Mouse (Mus musculus) CD4-positive, CD25-positive, alpha-beta regulatory T cell, adult 2 months (primary cell): Measurements from ENCODE around the gene 1700042G07Rik.
"Not testable (repeated sequence)": the region's sequence is repeated elsewhere in the genome, so short reads cannot be mapped to it uniquely, and the experiment has no call there.

Experiments used
- DNase-seq: peaks from one replicate; pipeline ENCODE4 v3.0.0-alpha.2; 2012; ENCODE audit warnings: low read depth, low spot score

Gene 1700042G07Rik

DNA sequence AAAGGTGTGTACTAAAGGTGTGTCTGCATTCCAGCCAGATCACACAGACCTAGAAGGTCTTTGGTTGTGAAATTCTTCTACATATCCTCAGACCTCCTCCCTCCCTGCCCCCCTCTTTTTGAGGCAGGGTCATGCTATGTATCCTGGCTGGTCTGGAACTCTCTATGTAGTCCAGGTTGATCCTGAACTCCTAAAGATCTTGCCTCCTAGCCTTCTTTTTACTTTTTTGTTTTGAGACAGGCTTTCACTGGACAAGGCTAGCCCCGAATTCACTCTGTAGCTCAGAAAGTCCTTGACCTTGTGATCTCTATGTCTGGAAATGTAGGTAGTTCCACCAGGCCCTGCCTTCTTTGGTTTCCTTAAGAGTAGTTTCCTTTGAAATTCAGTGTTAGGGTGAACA is 35.7 kb downstream of the 1700042G07Rik start:
- DNase-seq: no peak

DNA sequence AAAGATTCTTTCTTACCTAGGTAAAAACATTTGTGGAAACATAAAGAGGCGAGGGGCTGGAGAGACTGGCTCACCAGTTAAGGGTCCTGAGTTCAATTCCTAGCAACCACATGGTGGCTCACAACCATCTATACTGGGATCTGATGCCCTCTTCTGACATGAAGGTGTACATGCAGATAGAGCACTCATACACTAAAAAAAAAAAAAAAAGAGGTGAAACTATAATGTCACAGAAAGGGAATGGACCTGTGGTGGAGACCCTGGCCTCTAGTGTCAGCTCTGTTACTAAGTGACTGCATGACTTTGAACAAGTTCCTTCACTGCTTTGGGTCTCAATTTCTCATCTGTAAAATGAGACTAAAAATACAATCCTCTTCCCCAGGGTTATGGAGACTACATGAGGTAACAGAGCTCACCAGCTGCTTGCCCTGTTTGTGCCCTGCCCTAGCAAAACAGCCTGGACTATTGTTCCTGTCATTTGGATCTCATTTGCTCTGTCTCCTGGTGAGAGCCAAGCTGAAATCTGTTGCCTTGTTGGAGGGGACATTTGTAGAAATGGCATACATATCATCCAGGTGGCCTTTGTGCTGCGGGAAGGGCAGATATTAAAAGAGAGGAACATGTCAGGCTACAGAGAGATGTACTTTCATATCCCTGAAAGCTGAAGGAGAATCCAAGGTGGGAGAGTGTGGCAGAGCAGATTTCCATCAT is 42.9 kb downstream of the 1700042G07Rik start:
- no peak for DNase-seq

DNA sequence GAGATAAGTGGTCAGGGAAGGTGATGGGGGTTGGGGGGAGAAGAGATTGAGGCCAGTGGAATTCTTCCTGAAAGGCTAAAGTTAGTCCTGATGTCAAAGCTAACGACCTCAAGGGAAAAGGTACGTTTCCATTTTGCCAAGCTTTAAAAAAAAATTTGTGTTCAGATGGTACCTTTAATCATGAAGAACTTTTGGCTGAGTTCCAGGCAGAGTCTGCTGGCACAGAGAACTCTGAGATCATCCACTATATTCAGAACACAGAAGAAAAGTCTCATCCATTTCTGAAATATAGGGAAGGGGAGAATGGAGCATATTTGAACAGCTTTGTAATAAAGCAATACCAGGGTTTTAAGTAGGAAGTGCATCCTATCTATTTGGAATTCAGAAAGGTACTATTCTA is 43.9 kb downstream of the 1700042G07Rik start:
- no peak for DNase-seq

- not testable (repeated sequence) for DNase-seq
These were observed 44.5 kb downstream of the 1700042G07Rik start for GRCm38 (mm10) chr4:116217661-116218060.

GRCm38 (mm10) chr4:116219056-116219455 is 45.9 kb downstream of the 1700042G07Rik start:
- DNase-seq: no peak

DNA sequence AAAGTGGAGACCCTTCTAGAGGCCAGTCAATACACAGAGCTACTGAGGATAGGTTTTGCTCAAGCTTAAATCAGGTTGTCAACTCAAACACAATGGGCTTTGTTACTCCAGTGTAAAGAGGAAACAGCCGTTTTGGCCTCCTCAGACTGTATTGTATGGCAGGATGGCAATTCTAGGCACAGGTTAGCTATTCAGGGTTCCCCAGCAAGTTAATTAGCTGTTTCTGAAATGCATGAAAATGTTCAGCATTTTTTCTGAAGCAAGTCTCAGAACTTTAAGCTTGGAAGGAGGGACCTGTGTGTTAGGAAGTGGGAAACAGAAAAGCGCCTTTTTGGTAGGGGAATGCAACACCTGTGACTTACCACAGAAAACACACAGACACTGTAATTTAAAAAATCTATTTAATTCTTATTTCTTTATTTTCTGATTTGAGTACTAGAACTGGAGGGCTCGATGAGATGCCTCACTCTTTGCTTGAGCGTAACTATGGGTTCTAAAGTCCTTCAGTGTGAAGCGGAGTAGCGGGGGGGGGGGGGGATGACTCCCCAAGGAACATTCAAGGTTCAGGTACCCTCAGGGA is 47.0 kb downstream of the 1700042G07Rik start:
- peak; percentile 28 for DNase-seq

DNA sequence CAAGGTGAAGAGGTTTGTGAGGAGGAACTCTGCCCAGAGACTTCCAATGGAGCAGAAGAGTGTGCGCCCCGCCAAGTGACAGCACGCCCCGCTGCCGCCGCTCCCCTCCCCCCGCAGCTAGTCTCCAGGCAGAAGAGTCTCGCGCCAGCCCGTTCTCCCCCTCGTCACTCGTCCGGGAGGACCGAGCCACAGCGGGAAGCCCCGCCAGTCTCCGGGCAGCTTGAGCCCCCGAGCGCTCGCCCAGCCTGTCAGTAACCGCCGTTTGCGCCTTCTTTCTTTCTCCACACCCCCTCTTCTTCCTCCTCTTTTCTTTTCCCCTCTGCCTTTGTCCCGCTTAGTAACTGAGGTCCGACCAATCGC is 47.6 kb downstream of the 1700042G07Rik start:
- DNase-seq: no peak

- DNase-seq: peak; percentile 99
These were observed 48.1 kb downstream of the 1700042G07Rik start, which contains the start of gene Pik3r3 for GRCm38 (mm10) chr4:116221140-116221851. Gene Pik3r3, plus strand, starts transcription at chr4:116221618.

DNA sequence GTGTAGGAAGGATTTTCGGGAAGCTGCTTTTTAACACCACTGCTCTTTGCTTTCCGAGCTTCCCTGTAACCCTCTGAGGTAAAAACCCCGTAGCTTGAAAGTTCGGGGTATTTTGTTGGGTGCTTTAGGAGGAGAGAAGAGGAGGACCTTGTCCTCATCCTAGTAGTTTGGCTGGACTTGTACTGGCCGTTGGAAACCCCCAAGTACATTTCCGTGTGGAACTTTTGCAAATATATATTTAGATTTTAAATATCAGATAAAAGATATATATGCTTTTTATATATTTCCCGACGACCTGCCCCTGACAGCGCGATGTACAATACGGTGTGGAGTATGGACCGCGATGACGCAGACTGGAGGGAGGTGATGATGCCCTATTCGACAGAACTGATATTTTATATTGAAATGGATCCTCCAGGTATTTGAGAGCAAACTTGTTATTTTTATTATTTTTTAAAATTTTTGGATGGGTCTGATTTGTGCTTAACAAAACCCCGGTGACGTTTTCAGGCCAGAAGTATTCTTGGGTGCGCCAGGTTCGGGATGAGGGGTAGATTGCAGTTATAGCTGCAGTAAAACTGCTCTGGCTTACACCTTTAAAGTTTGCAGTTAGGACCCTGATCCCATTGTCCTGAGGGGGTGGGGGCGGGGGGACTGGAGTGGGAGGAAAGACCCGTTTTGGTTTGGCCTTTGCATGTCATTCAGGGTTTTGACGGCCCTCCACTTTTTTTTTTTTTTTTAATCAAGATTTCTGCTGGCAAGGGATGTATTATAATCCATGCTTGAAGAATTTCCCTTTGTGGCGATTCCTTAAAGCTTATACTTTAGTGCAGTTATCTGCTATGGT is 49.0 kb downstream of the 1700042G07Rik start:
- peak; percentile 58 for DNase-seq

DNA sequence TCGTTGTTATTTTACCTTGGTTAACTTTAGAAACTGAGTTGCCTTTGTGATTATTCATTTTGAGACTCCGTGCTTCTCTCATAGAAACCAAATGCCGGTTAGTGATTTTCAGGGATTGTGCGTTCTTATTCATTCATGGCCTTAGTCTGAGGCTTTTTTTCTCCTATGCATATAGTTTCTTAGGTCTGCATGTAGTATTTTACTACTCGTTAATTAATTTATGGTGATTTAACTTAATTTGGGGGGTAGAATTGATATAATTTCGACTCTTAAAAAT is 49.6 kb downstream of the 1700042G07Rik start:
- peak; percentile 11 for DNase-seq
